Mouse (Mus musculus) heart, adult 18-20 months (tissue): ENCODE results near the gene Gnl3l. TPM values are rescaled to one million over a fixed set of nuclear protein-coding genes. Genes with fewer than 3 reads are reported as not detected.
A peak's percentile ranks its signal among the peaks of the same experiment; 100 is the strongest.

Experiments used
- DNase-seq, 2 experiments: peaks; one replicate each; pipeline ENCODE4 v3.0.0; 2021 to 2022; ENCODE audit warnings: mixed read lengths in 1 of 2
- long read RNA-seq, 2 experiments: library from polyadenylated mRNA; stranded (forward); transcript quantifications; one replicate each; pipeline ENCODE4 v2.0.0; 2021
- total RNA-seq, 2 experiments: library from RNA; stranded (reverse); gene quantifications; 2 replicates each; pipeline ENCODE4 v1.2.3; 2021

Gnl3l gene
- total RNA-seq, result 10 to 100 TPM; 32.9 TPM
- long read RNA-seq, experiment 1, full-length matches to known transcripts, result 3 of 6 reads
- long read RNA-seq, experiment 1, partial matches to known transcripts, result 0 of 6 reads
- long read RNA-seq, experiment 1, other reads (novel, unspliced or antisense), result 3 of 6 reads
- long read RNA-seq, experiment 2, full-length matches to known transcripts, result 1 of 3 reads
- long read RNA-seq, experiment 2, partial matches to known transcripts, result 1 of 3 reads
- long read RNA-seq, experiment 2, other reads (novel, unspliced or antisense), result 1 of 3 reads

GRCm38 (mm10) chrX:151016938-151017877 lies at the start of gene Gnl3l:
Gene Gnl3l, minus strand, starts transcription at chrX:151017322.
- peak; percentile 88 to 94 for DNase-seq

GRCm38 (mm10) chrX:151066071-151066666 lies 49.0 kb upstream of the Gnl3l start:
- no peak for DNase-seq

DNA sequence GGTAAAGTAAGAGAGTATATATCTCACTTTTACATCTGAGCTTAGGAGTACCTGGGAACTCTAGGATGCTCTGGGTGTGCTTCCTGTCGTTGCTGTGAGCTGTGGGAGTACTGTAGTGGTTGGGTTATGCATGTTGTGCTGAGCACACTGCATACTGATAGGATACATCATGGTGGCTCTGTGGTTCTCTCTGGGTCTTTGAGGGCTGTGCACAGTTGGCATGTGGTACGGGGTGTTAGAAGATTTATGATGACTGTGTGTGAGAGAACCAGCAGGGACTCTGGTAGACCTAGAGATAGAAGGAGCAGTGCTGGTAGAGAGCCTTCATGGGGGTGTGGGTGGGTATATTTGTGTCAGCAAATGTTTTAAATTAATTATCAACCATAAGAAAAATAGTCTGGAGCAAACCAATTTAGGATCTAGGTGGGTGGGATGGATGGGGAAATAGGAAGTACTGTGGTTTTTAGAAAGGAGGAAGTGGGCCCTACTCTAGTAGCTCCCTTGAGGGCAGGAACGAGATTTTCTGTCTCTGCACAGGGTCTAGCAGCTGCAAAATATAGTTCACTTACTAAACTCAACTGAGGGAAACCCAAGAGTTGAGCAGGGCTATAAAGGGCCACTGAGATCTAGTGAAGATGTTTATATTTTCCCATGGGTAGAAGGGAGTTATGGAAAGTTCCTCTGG lies 44.6 kb upstream of the Gnl3l start:
- no peak for DNase-seq

GRCm38 (mm10) chrX:151059346-151059745 lies 42.2 kb upstream of the Gnl3l start:
- peak; percentile 47 to 51 for DNase-seq

DNA sequence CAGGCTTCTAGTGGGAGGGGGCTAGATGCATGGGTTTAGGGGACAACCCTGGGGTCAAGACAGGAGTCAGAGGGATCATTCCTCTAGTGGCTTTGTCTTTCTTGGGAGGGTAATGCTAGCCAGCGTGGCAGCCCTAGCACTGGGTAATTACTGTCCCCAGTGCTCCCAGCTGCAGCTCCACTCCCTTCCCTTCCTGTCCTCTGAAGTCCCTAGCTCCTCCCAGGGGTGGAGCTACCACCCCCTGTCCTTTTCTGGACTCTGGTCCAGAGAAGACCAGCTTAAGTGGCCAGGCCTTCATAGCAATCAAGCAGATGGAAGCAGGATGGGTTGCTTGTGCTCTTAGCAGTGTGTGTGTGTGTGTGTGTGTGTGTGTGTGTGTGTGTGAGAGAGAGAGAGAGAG lies 38.4 kb upstream of the Gnl3l start:
- DNase-seq, result peak; percentile 57 to 63

DNA sequence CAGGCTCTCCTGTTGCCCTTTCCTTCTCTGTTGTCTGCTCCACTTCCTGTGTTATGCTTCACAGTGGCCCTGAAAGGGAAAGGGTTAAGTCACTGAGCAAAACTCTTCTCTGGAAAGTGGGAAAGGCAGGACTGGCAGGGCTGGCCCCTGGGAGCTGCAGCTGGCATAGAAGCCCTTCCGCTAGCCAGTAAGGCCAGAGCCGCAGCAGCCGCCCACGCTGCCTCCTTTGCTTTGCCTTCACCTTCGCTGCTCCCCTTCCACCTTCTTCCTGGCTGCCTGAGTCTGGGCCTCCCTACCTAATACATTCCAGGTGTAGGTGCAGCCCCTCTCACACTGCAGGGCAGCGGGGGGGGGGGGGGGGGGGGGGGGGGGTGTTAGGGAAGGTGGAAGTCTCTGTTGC lies 37.4 kb upstream of the Gnl3l start:
- DNase-seq, result no peak

GRCm38 (mm10) chrX:151050337-151050736 lies 33.2 kb upstream of the Gnl3l start:
- DNase-seq, result no peak

- DNase-seq, result no peak
These were observed 32.6 kb upstream of the Gnl3l start for GRCm38 (mm10) chrX:151049661-151050215.

DNA sequence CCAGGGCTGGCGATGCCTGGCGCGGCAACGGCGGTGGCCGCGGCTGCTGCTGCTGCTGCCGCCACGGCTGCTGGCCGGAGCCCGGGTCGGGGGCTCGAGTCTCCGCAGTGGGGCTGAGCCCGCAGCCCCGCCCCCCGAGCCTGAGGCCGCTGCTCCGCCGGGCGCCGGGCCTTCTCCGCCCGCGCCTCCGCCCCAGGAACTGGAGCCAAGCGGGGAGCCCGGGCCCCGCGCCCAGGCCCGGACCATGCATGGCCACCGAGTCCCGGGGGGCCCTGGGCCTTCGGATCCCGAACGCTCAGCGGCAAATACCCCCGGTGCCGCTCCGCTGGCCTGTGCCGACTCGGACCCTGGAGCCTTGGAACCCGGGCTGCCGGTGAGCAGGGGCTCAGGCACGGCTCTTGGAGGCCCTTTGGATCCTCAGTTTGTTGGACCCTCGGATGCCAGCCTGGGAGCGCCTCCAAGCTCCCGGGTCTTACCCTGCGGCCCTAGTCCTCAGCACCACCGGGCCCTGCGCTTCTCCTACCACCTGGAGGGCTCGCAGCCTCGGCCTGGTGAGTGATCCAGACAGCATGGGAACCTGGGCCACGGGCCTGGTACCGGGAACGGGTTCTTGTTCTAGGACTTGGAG lies 30.4 kb upstream of the Gnl3l start:
- peak; percentile 34 to 42 for DNase-seq

- DNase-seq, result peak; percentile 87 to 89
These were observed 29.8 kb upstream of the Gnl3l start for GRCm38 (mm10) chrX:151046777-151047430.

DNA sequence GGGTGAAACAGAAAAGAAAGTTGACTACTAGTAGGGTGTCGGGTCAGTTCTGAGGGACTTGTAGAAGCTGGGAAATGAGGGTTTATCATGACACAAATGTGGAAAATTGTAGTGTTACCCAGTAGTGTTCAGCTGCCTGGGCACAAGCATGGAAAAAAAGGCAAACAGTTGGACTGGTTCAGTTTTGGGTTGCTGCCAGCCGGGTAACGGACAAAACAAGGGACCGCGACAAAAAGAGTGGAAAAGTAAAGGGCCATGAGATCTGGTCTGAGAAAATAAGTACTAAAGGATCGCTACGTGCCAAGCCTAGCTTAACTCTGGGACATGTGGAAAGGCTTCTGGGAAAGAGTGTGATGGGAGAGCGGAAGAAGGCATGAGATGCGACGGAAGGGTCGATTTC lies 29.2 kb upstream of the Gnl3l start:
- DNase-seq, result no peak

GRCm38 (mm10) chrX:151045850-151046249 lies 28.7 kb upstream of the Gnl3l start, which contains the start of gene Fgd1:
Gene Fgd1, plus strand, starts transcription at chrX:151046150.
- no peak for DNase-seq

DNA sequence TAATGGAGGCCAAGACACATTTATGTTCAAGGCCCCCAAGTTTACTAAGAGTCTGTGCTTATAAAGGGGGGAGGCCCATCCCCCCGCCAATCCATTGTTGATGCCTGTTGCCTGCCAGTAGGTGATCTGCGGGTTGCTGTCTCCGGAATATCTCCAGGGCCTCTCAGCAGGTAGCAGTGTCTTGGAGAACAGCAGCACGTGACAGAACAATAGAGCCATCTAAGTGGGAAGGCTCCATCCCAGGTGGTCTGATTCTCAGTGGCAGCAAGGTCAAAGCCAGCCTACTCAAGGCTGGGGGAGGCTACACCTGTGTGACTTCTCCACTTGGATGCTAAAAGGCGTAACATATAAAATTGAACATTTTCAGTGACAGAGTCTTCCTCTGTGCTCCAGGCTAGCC lies 24.1 kb upstream of the Gnl3l start:
- DNase-seq, result no peak

- peak in 1 of 2 experiments; percentile 29 for DNase-seq
These were observed 14.3 kb upstream of the Gnl3l start for GRCm38 (mm10) chrX:151031400-151031799.

DNA sequence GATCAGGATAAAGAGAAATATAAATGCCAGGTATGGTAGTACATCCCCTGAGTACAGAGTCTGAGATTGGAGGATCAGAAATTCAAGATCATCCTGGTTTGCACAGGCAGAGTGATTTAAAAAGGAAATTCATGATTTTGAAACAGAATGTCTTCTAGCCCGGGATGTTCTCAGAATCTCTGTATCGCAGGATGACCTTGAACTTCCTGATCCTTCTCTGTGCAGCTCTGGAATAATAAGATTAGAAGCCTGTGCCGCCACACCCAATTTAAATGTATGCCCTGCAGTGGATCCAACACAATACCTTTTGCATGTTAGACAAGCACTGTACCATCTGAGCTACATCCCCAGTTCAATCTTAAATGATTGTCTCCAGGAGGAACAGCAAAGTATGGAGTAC lies 1.7 kb upstream of the Gnl3l start:
- DNase-seq, result no peak

- DNase-seq, result peak in 1 of 2 experiments; percentile 1
These were observed 775 bp upstream of the Gnl3l start for GRCm38 (mm10) chrX:151017897-151018296.

DNA sequence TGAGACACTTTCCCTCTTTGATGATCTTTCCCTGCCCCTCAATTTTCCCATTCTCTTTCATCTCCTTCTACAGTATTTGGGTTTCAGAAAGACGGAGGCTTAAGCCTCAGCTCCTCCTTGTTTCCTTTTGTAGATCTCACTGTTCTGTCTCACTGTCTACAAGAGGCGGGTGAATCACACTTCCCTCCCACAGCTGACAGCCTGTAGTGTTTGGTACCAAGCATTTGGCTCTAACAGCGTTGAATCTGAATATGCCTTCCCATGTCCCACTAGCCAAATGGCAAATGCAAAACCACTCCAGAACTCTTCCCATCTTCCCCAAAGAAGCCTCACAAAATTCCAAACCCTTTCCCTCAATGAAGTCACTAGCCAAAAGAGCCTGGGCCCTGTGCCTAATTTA lies 20.3 kb downstream of the Gnl3l start:
- DNase-seq, result no peak

DNA sequence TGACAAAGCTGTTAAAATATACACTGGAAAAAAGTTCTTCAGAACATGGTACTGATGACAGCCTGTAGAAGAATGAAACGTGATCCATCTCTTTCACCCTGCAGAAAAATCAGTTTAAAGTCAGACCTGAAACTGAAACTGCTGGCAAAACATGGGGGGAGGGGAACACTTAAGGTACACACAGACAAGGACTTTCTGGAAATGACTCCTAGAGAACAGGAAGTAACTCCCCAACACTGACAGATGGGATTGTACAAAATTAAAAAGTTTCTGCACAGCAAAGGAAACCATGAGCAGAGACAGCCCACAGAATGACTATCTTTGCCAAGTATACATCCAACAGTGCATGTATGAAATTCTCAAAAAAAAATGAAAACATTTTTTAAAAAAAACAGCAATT lies 35.5 kb downstream of the Gnl3l start:
- DNase-seq, result peak in 1 of 2 experiments; percentile 4

GRCm38 (mm10) chrX:150975424-150975823 lies 41.7 kb downstream of the Gnl3l start:
- no peak for DNase-seq

- peak in 1 of 2 experiments; percentile 10 for DNase-seq
These were observed 54.1 kb downstream of the Gnl3l start for GRCm38 (mm10) chrX:150963027-150963426.

- DNase-seq, result no peak
These were observed 56.4 kb downstream of the Gnl3l start for GRCm38 (mm10) chrX:150960702-150961101.
